Mouse (Mus musculus) skeletal muscle tissue, postnatal 0 days (tissue): ENCODE data around the gene Cnih3. TPM values are rescaled to one million over a fixed set of nuclear protein-coding genes. Genes with fewer than 3 reads are reported as not detected.

Source experiments
- polyA plus RNA-seq: library from polyadenylated mRNA; unstranded; fragments of >200 nt; fragmentation: Nextera tagmentation; extraction: Ambion mirVana; gene quantifications from 2 replicates; pipeline ENCODE4 v1.2.1, GENCODE M21; 2015

Cnih3 gene
- 0.05 and 0.08 TPM in 2 replicates for polyA plus RNA-seq

GRCm38 (mm10) chr1:181352367-181353199 is at the start of gene Cnih3:
Cnih3 (plus strand) TSS chr1:181352628.

Other genes starting within 250 kb of the Cnih3 start
- 9.9 TPM in 2 replicates for gene Nvl, start 208.4 kb upstream of the Cnih3 start, polyA plus RNA-seq
- 67.2 and 80.6 TPM in 2 replicates for gene Cnih4, start 207.9 kb upstream of the Cnih3 start, polyA plus RNA-seq
- 34.6 and 39.3 TPM in 2 replicates for gene Wdr26, start 140.6 kb upstream of the Cnih3 start, polyA plus RNA-seq
- gene Ccdc121, start 158.8 kb downstream of the Cnih3 start, polyA plus RNA-seq, result 0.08 TPM in 1 of 2 replicates, not detected in the other
- 3.2 and 5.0 TPM in 2 replicates for gene Dnah14, start 223.9 kb downstream of the Cnih3 start, polyA plus RNA-seq